Mouse (Mus musculus) MEL (cell line): ENCODE data around the gene Ndufa10. TPM values are rescaled to one million over a fixed set of nuclear protein-coding genes. Genes with fewer than 3 reads are reported as not detected.

Experiments used
- DNase-seq: peaks from one replicate; pipeline ENCODE4 v3.0.0; 2011; ENCODE audit warnings: low read depth, low spot score
- H3K27ac ChIP-seq: 2 replicates; pipeline ENCODE4 v1.5.1; 2012; ENCODE audit warnings: low read depth, mild to moderate bottlenecking, control low read depth, low read length, moderate library complexity; ENCODE audit not compliant: control insufficient read depth
- H3K27me3 ChIP-seq, 2 experiments: fragments of 150-350 bp in 1 of 2; sonication (generic) in 1 of 2; 2 replicates each; pipeline ENCODE4 v1.6.1; 2012; ENCODE audit warnings: low read length in 2 of 2, mild to moderate bottlenecking in 2 of 2, improper control_type of control experiment in 1 of 2, moderate library complexity in 1 of 2; ENCODE audit not compliant: insufficient read depth in 2 of 2, control insufficient read depth in 1 of 2
- H3K36me3 ChIP-seq, 2 experiments: 2 replicates each; pipeline ENCODE4 v1.6.1; 2012 to 2014; ENCODE audit warnings: low read length in 2 of 2, improper control_type of control experiment in 1 of 2, inconsistent platforms in 1 of 2, mild to moderate bottlenecking in 1 of 2; ENCODE audit not compliant: insufficient read depth in 2 of 2, control insufficient read depth in 1 of 2
- H3K4me1 ChIP-seq, 2 experiments: fragments of 150-350 bp in 1 of 2; sonication (generic) in 1 of 2; 2 replicates each; pipeline ENCODE4 v1.6.1; 2012; ENCODE audit warnings: low read length in 2 of 2, improper control_type of control experiment in 1 of 2, mild to moderate bottlenecking in 1 of 2; ENCODE audit not compliant: insufficient read depth in 2 of 2, control insufficient read depth in 1 of 2
- H3K4me3 ChIP-seq, 2 experiments: fragments of 150-350 bp in 1 of 2; sonication (generic) in 1 of 2; 2 replicates each; pipeline ENCODE4 v1.5.1; 2012; ENCODE audit warnings: low read depth in 2 of 2, low read length in 2 of 2, mild to moderate bottlenecking in 2 of 2, moderate library complexity in 2 of 2, control low read depth in 1 of 2, improper control_type of control experiment in 1 of 2; ENCODE audit not compliant: control insufficient read depth in 1 of 2, insufficient read depth in 1 of 2
- H3K79me2 ChIP-seq: 2 replicates; pipeline ENCODE4 v1.6.1; 2012; ENCODE audit warnings: mild to moderate bottlenecking, low read length, moderate library complexity; ENCODE audit not compliant: control insufficient read depth, poor library complexity, insufficient read depth
- H3K9ac ChIP-seq: 2 replicates; pipeline ENCODE4 v1.6.1; 2012; ENCODE audit warnings: low read depth, mild to moderate bottlenecking, control low read depth, low read length, moderate library complexity; ENCODE audit not compliant: control insufficient read depth, poor library complexity, severe bottlenecking
- H3K9me3 ChIP-seq: fragments of 150-350 bp; sonication (generic); replicated peaks from 2 replicates; pipeline ENCODE4 v1.6.1; 2012; ENCODE audit warnings: mild to moderate bottlenecking, low read length, improper control_type of control experiment, moderate library complexity; ENCODE audit not compliant: insufficient read depth
- BHLHE40 ChIP-seq: IDR thresholded peaks from 2 replicates; pipeline ENCODE4 v1.6.1; 2012; ENCODE audit warnings: low read depth, mild to moderate bottlenecking, inconsistent platforms, low read length, improper control_type of control experiment, borderline replicate concordance
- CTCF ChIP-seq, 3 experiments: IDR thresholded peaks in 2 of 3; conservative IDR thresholded peaks in 1 of 3; 2 replicates each; pipeline ENCODE4 v1.5.1; 2011 to 2012; ENCODE audit warnings: low read length in 3 of 3, low read depth in 2 of 3, mild to moderate bottlenecking in 2 of 3, improper control_type of control experiment in 1 of 3, inconsistent platforms in 1 of 3, mixed read lengths in 1 of 3, moderate library complexity in 1 of 3; ENCODE audit not compliant: control insufficient read depth in 1 of 3, insufficient read depth in 1 of 3, poor library complexity in 1 of 3, severe bottlenecking in 1 of 3
- E2F4 ChIP-seq: IDR thresholded peaks from 2 replicates; pipeline ENCODE4 v1.6.1; 2011; ENCODE audit warnings: low read depth, low read length, improper control_type of control experiment, borderline replicate concordance
- GATA1 ChIP-seq: IDR thresholded peaks from 2 replicates; pipeline ENCODE4 v1.6.1; 2011; ENCODE audit warnings: low read depth, low read length, improper control_type of control experiment
- JUND ChIP-seq: IDR thresholded peaks from 2 replicates; pipeline ENCODE4 v1.6.1; 2011; ENCODE audit warnings: low read depth, mild to moderate bottlenecking, improper control_type of control experiment, low read length
- KAT2A ChIP-seq: conservative IDR thresholded peaks from 2 replicates; pipeline ENCODE4 v1.6.1; 2012; ENCODE audit warnings: low read depth, low read length, improper control_type of control experiment, inconsistent platforms
- MAZ ChIP-seq: IDR thresholded peaks from 2 replicates; pipeline ENCODE4 v1.6.1; 2012; ENCODE audit warnings: low read depth, mild to moderate bottlenecking, inconsistent platforms, low read length, improper control_type of control experiment
- MEF2A ChIP-seq: IDR thresholded peaks from 2 replicates; pipeline ENCODE4 v1.6.1; 2014; ENCODE audit warnings: low read depth, mild to moderate bottlenecking, inconsistent platforms, low read length, improper control_type of control experiment; ENCODE audit not compliant: poor library complexity, insufficient replicate concordance, severe bottlenecking; ENCODE audit errors: extremely low read depth
- MYB ChIP-seq: IDR thresholded peaks from 2 replicates; pipeline ENCODE4 v1.6.1; 2011; ENCODE audit warnings: mild to moderate bottlenecking, low read depth, low read length, improper control_type of control experiment
- MYC ChIP-seq: IDR thresholded peaks from 2 replicates; pipeline ENCODE4 v1.6.1; 2011; ENCODE audit warnings: low read depth, mild to moderate bottlenecking, low read length, improper control_type of control experiment, moderate library complexity
- NELFE ChIP-seq: IDR thresholded peaks from 2 replicates; pipeline ENCODE4 v1.6.1; 2011; ENCODE audit warnings: low read depth, low read length, improper control_type of control experiment
- NRF1 ChIP-seq: IDR thresholded peaks from 2 replicates; pipeline ENCODE4 v1.6.1; 2014; ENCODE audit warnings: low read depth, mild to moderate bottlenecking, inconsistent platforms, low read length, improper control_type of control experiment, moderate library complexity; ENCODE audit not compliant: poor library complexity, insufficient read depth, severe bottlenecking
- POLR2AphosphoS5 ChIP-seq: IDR thresholded peaks from 2 replicates; pipeline ENCODE4 v1.6.1; 2012; ENCODE audit warnings: low read depth, borderline replicate concordance, mild to moderate bottlenecking, inconsistent platforms, low read length, moderate library complexity, mixed read lengths
- RAD21 ChIP-seq: IDR thresholded peaks from 2 replicates; pipeline ENCODE4 v1.6.1; 2011; ENCODE audit warnings: mild to moderate bottlenecking, low read depth, low read length, improper control_type of control experiment
- RCOR1 ChIP-seq: IDR thresholded peaks from 2 replicates; pipeline ENCODE4 v1.6.1; 2012; ENCODE audit warnings: low read depth, mild to moderate bottlenecking, inconsistent platforms, low read length, improper control_type of control experiment
- SIN3A ChIP-seq: IDR thresholded peaks from 2 replicates; pipeline ENCODE4 v1.6.1; 2012; ENCODE audit warnings: low read length, improper control_type of control experiment, inconsistent platforms
- TAL1 ChIP-seq: IDR thresholded peaks from 2 replicates; pipeline ENCODE4 v1.6.1; 2012; ENCODE audit warnings: mild to moderate bottlenecking, inconsistent platforms, low read length, moderate library complexity, mixed read lengths
- TCF12 ChIP-seq: IDR thresholded peaks from 2 replicates; pipeline ENCODE4 v1.6.1; 2014; ENCODE audit warnings: low read depth, mild to moderate bottlenecking, inconsistent platforms, low read length, improper control_type of control experiment, moderate library complexity
- UBTF ChIP-seq: IDR thresholded peaks from 2 replicates; pipeline ENCODE4 v1.6.1; 2012; ENCODE audit warnings: low read depth, mild to moderate bottlenecking, inconsistent platforms, low read length, improper control_type of control experiment, moderate library complexity, borderline replicate concordance; ENCODE audit not compliant: insufficient read depth
- USF1 ChIP-seq: IDR thresholded peaks from 2 replicates; pipeline ENCODE4 v1.6.1; 2014; ENCODE audit warnings: low read depth, mild to moderate bottlenecking, inconsistent platforms, low read length, improper control_type of control experiment, moderate library complexity
- USF2 ChIP-seq, 2 experiments: IDR thresholded peaks; 2 replicates each; pipeline ENCODE4 v1.6.1; 2011 to 2012; ENCODE audit warnings: improper control_type of control experiment in 2 of 2, low read length in 2 of 2, borderline replicate concordance in 1 of 2, inconsistent platforms in 1 of 2, low read depth in 1 of 2, mild to moderate bottlenecking in 1 of 2; ENCODE audit not compliant: insufficient read depth in 1 of 2
- ZMIZ1 ChIP-seq: IDR thresholded peaks from 2 replicates; pipeline ENCODE4 v1.6.1; 2012; ENCODE audit warnings: low read depth, mild to moderate bottlenecking, inconsistent platforms, low read length, improper control_type of control experiment, moderate library complexity
- polyA plus RNA-seq, 2 experiments: library from polyadenylated mRNA; stranded (reverse) in 1 of 2; unstranded in 1 of 2; fragments of >175 nt in 1 of 2; fragments of >200 nt in 1 of 2; gene quantifications; 2 replicates each; pipeline versions ENCODE4 v1.2.1 to v1.2.4; 2012; ENCODE audit warnings: low replicate concordance in 2 of 2, low read depth in 1 of 2; ENCODE audit not compliant: insufficient read length in 2 of 2, insufficient read depth in 1 of 2, missing spikeins in 1 of 2
- total RNA-seq: library from RNA; depleted of rRNA; stranded (reverse); fragments of 300-350 nt; gene quantifications from 2 replicates; pipeline ENCODE4 v1.2.3, GENCODE M21; 2012; rRNA removed

Gene Ndufa10
- total and polyA plus RNA-seq, 3 experiments = 228 to 873 (median 533) TPM

DNA sequence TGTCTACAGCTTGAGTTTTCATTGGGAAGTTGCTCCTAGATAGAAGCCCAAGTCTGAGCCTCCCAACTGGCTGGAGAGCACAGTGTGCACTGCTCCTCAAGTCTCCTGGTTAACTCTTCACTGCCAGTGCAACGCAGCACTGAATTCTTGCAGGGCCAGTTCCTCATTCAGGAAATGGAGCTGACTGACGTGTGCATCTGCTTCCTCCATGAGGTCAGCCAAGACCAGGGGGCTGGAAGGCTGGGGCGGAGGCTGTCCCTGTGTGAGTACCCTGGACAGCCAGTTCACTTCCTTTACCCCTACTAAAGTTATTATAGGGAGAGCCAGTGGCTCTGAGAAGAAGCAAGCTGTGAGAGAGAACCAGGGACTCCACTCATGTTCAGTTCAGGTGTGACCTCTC, 79.4 kb downstream of the Ndufa10 start:
- no peaks in the 10 kb centered on the region for H3K36me3 ChIP-seq
- H3K79me2 ChIP-seq = no peaks in the 10 kb centered on the region
- DNase-seq = no peak
- TF ChIP-seq E2F4 (no peak), CTCF (IDR thresholded peaks at IDR 0.05 in 2 of 3, conservative IDR thresholded peaks at IDR 0.05 in 1 of 3; ENCODE audit: control insufficient read depth in 1 of 3, insufficient read depth in 1 of 3, low read depth in 2 of 3, low read length in 3 of 3, poor library complexity in 1 of 3, severe bottlenecking in 1 of 3) (no peak), KAT2A (no peak), MAZ (no peak), POLR2AphosphoS5 (no peak), JUND (no peak), MEF2A (no peak), USF1 (no peak), MYB (no peak), GATA1 (no peak), ZMIZ1 (no peak), SIN3A (no peak), USF2 (IDR thresholded peaks at IDR 0.05; ENCODE audit: borderline replicate concordance in 1 of 2, insufficient read depth in 1 of 2, low read depth in 1 of 2, low read length in 2 of 2) (no peak), RAD21 (no peak)
- no peaks in the 10 kb centered on the region for H3K27me3 ChIP-seq
- H3K4me1 ChIP-seq = no peaks in the 10 kb centered on the region
- H3K27ac ChIP-seq = no peak overlapping the region
- H3K4me3 ChIP-seq = no peak overlapping the region
- H3K9ac ChIP-seq = no peak overlapping the region
- no peaks in the 10 kb centered on the region for H3K9me3 ChIP-seq

DNA sequence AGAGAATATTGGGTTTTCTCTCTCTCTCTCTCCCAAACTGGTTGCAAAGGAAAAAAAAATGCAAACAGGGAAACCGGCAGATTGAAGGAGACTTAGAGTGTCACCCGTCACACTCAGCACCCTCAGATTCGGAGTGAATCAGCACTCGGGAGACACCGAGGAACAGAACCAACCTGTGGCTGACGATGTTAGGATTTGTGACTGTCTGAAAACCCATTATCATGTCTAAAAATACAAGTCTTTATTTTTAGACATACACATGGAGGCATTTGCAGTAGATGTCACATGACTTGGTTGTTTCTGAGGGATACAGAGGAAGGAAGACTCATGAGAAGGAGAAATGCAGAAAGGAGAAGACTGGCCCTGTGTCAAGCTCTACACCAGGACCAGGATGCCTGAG, 80.5 kb downstream of the Ndufa10 start:
- Histone ChIP-seq H3K27me3 (no peaks in the 10 kb centered on the region), H3K4me3 (no peak overlapping the region), H3K9ac (no peak overlapping the region), H3K79me2 (no peaks in the 10 kb centered on the region), H3K9me3 (no peaks in the 10 kb centered on the region), H3K36me3 (no peaks in the 10 kb centered on the region), H3K27ac (no peak overlapping the region), H3K4me1 (no peaks in the 10 kb centered on the region)
- TF ChIP-seq UBTF (no peak), E2F4 (no peak), MYC (no peak), RCOR1 (no peak), BHLHE40 (no peak), USF2 (IDR thresholded peaks at IDR 0.05; ENCODE audit: borderline replicate concordance in 1 of 2, insufficient read depth in 1 of 2, low read depth in 1 of 2, low read length in 2 of 2) (no peak), NELFE (no peak), TAL1 (no peak), KAT2A (no peak), MYB (no peak), NRF1 (no peak), TCF12 (no peak)
- no peak for DNase-seq

Other genes starting within 250 kb of the Ndufa10 start
- not detected in 2 replicates for gene Olfr1416, start 11.3 kb upstream of the Ndufa10 start, total RNA-seq
- gene Olfr1416, start 11.3 kb upstream of the Ndufa10 start, polyA plus RNA-seq = not detected
- not detected in 2 replicates for gene Olfr1415, start 22.2 kb upstream of the Ndufa10 start, total RNA-seq
- not detected for gene Olfr1415, start 22.2 kb upstream of the Ndufa10 start, polyA plus RNA-seq
- gene Olfr1414, start 44.8 kb upstream of the Ndufa10 start, total RNA-seq = not detected in 2 replicates
- not detected for gene Olfr1414, start 44.8 kb upstream of the Ndufa10 start, polyA plus RNA-seq
- gene Olfr1413, start 97.5 kb upstream of the Ndufa10 start, total RNA-seq = not detected in 2 replicates
- gene Olfr1413, start 97.5 kb upstream of the Ndufa10 start, polyA plus RNA-seq = not detected
- gene Olfr1412, start 111.9 kb upstream of the Ndufa10 start, total RNA-seq = 0.03 TPM in 1 of 2 replicates, not detected in the other
- gene Olfr1412, start 111.9 kb upstream of the Ndufa10 start, polyA plus RNA-seq = not detected
- not detected in 2 replicates for gene Olfr1411, start 120.6 kb upstream of the Ndufa10 start, total RNA-seq
- not detected for gene Olfr1411, start 120.6 kb upstream of the Ndufa10 start, polyA plus RNA-seq
- gene Olfr1410, start 131.9 kb upstream of the Ndufa10 start, total RNA-seq = 0.07 TPM in 1 of 2 replicates, not detected in the other
- gene Olfr1410, start 131.9 kb upstream of the Ndufa10 start, polyA plus RNA-seq = not detected
- not detected in 2 replicates for gene Olfr12, start 143.9 kb upstream of the Ndufa10 start, total RNA-seq
- not detected for gene Olfr12, start 143.9 kb upstream of the Ndufa10 start, polyA plus RNA-seq
- gene Cops9, start 168.1 kb upstream of the Ndufa10 start, total RNA-seq = 550 and 618 TPM in 2 replicates
- gene Cops9, start 168.1 kb upstream of the Ndufa10 start, polyA plus RNA-seq = 100 to 1,000 TPM in 1 of 2 experiments, not detected in 1; 377 TPM
- gene Otos, start 175.0 kb upstream of the Ndufa10 start, total RNA-seq = 1.2 and 1.8 TPM in 2 replicates
- gene Otos, start 175.0 kb upstream of the Ndufa10 start, polyA plus RNA-seq = 1 to 10 TPM in 1 of 2 experiments, not detected in 1; 6.3 TPM